Comparison of ENCODE assay signal across 32 mouse cellular contexts in genomic region chr14:57690681-57691080, GRCm38 (mm10). TPM values are rescaled to one million over a fixed set of nuclear protein-coding genes. Genes with fewer than 3 reads are reported as not detected.
DNase-seq lines count a peak whose midpoint lies in the region; ATAC-seq and TF ChIP-seq lines count a peak whose summit lies in the region.
"Had no signal": no experiment of that assay in that cellular context is flagged by ENCODE, and none has a peak within 500 bp of the region (broad histone marks: within the 10 kb centered on the region; RNA-seq: fewer than 3 reads in every experiment).

No protein-coding gene starts in this region.

- H3K27ac ChIP-seq in heart, embryonic 10.5 days: no peak overlapping the region
- peak overlapping the region; percentile 10; the same call in 1 of the 2 replicates for H3K27ac ChIP-seq in liver, embryonic 16.5 days (ENCODE audit: low read length)
- H3K27ac ChIP-seq in MEL (ENCODE audit: control insufficient read depth, low read depth, low read length): no peak overlapping the region
- H3K27ac ChIP-seq: embryonic facial prominence, embryonic 10.5 days; embryonic facial prominence, embryonic 13.5 days; forebrain, embryonic 12.5 days; forebrain, embryonic 15.5 days; heart, adult 2 months; hindbrain, embryonic 10.5 days; hindbrain, embryonic 13.5 days; intestine, embryonic 15.5 days had no signal

- no peak for TF ChIP-seq POLR2A in MEL (IDR thresholded peaks at IDR 0.05; ENCODE audit: control insufficient read depth in 1 of 2, insufficient read depth in 1 of 2, low read depth in 1 of 2, low read length in 2 of 2, poor library complexity in 1 of 2)

- WGBS in heart, embryonic 10.5 days: 89% methylated on average over 8 of the region's 8 CpGs
- WGBS in liver, embryonic 16.5 days (ENCODE audit: insufficient replicate concordance): 43% methylated on average over 8 of the region's 8 CpGs

- H3K27me3 ChIP-seq in heart, embryonic 10.5 days (ENCODE audit: insufficient read depth, poor library complexity, severe bottlenecking): no peaks in the 10 kb centered on the region
- no peaks in the 10 kb centered on the region for H3K27me3 ChIP-seq in liver, embryonic 16.5 days (ENCODE audit: control insufficient read depth, insufficient read depth, low read depth, low read length)
- H3K27me3 ChIP-seq in MEL (ENCODE audit: control insufficient read depth in 1 of 2, insufficient read depth in 2 of 2, low read length in 2 of 2): no peaks in the 10 kb centered on the region
- H3K27me3 ChIP-seq: CH12.LX; embryonic facial prominence, embryonic 13.5 days; forebrain, embryonic 12.5 days; forebrain, embryonic 15.5 days; hindbrain, embryonic 13.5 days; intestine, embryonic 15.5 days had no signal

- TF ChIP-seq RAD21 in MEL (IDR thresholded peaks at IDR 0.05; ENCODE audit: low read depth, low read length): no peak

- TF ChIP-seq EP300 in MEL (IDR thresholded peaks at IDR 0.05; ENCODE audit: low read depth in 1 of 2, low read length in 2 of 2): 0 out of 4 replicates have a peak, but pooled peaks of 1 of the 2 experiments have one; percentile 20

- ATAC-seq in liver, embryonic 16.5 days (ENCODE audit: low read depth): no peak
- ATAC-seq: activated CD4-positive, CD25-positive, alpha-beta regulatory T cell, adult 4 months; forebrain, embryonic 15.5 days; hindbrain, embryonic 16.5 days; intestine, embryonic 15.5 days had no signal

- H3K4me2 ChIP-seq in liver, embryonic 16.5 days (ENCODE audit: low read depth, low read length): no peak overlapping the region
- H3K4me2 ChIP-seq: embryonic facial prominence, embryonic 13.5 days; forebrain, embryonic 12.5 days; forebrain, embryonic 15.5 days; heart, embryonic 11.5 days; hindbrain, embryonic 13.5 days; intestine, embryonic 15.5 days had no signal

- no peaks in the 10 kb centered on the region for H3K9me3 ChIP-seq in heart, embryonic 10.5 days
- no peaks in the 10 kb centered on the region for H3K9me3 ChIP-seq in liver, embryonic 16.5 days (replicated peaks; ENCODE audit: control insufficient read depth, low read length)
- no peaks in the 10 kb centered on the region for H3K9me3 ChIP-seq in MEL (replicated peaks; ENCODE audit: insufficient read depth, low read length)
- H3K9me3 ChIP-seq: embryonic facial prominence, embryonic 10.5 days; embryonic facial prominence, embryonic 13.5 days; forebrain, embryonic 12.5 days; forebrain, embryonic 15.5 days; hindbrain, embryonic 10.5 days; hindbrain, embryonic 13.5 days; intestine, embryonic 15.5 days had no signal

- no peak for TF ChIP-seq CTCF in MEL (IDR thresholded peaks at IDR 0.05 in 2 of 3, conservative IDR thresholded peaks at IDR 0.05 in 1 of 3; ENCODE audit: control insufficient read depth in 1 of 3, insufficient read depth in 1 of 3, low read depth in 2 of 3, low read length in 3 of 3, poor library complexity in 1 of 3, severe bottlenecking in 1 of 3)

- peak; percentile 25 for DNase-seq in heart, embryonic 10.5 days (ENCODE audit: low spot score)
- DNase-seq in heart, postnatal 10 days: no peak
- no peak for DNase-seq in liver
- DNase-seq in MEL (ENCODE audit: low read depth, low spot score): peak; percentile 64
- no peak for DNase-seq in adrenal gland, adult 8-10 months
- no peak for DNase-seq in right cerebral cortex, postnatal 25 days
- DNase-seq: adrenal gland, postnatal 10 days; adrenal gland, postnatal 36 days; B cell, adult 2 months; cerebellum, adult 11-12 months; cerebellum, adult 8-10 months; cerebellum, postnatal 10 days; cerebellum, postnatal 36 days; embryo, embryonic 11 days; gastrocnemius, postnatal 25 days; heart, adult 2 months had no signal

- no peak overlapping the region for H3K9ac ChIP-seq in liver, embryonic 16.5 days (ENCODE audit: low read depth, low read length)
- no peak overlapping the region for H3K9ac ChIP-seq in MEL (ENCODE audit: control insufficient read depth, low read depth, low read length, poor library complexity, severe bottlenecking)
- H3K9ac ChIP-seq: embryonic facial prominence, embryonic 13.5 days; forebrain, embryonic 12.5 days; forebrain, embryonic 15.5 days; hindbrain, embryonic 13.5 days; intestine, embryonic 15.5 days had no signal

- H3K4me3 ChIP-seq in heart, embryonic 10.5 days: no peak overlapping the region
- H3K4me3 ChIP-seq in liver, embryonic 16.5 days (ENCODE audit: low read depth, low read length): no peak overlapping the region
- H3K4me3 ChIP-seq in MEL (ENCODE audit: control insufficient read depth in 1 of 2, insufficient read depth in 1 of 2, low read depth in 2 of 2, low read length in 2 of 2): no peak overlapping the region
- H3K4me3 ChIP-seq: embryonic facial prominence, embryonic 10.5 days; embryonic facial prominence, embryonic 13.5 days; erythroblast, embryonic 14.5 days; forebrain, embryonic 12.5 days; forebrain, embryonic 15.5 days; heart, adult 2 months; hindbrain, embryonic 10.5 days; hindbrain, embryonic 13.5 days; intestine, embryonic 15.5 days had no signal

- peaks cover 63% of the 10 kb centered on the region for H3K36me3 ChIP-seq in heart, embryonic 10.5 days
- H3K36me3 ChIP-seq in liver, embryonic 16.5 days (ENCODE audit: control insufficient read depth, insufficient read depth): peaks cover 21% of the 10 kb centered on the region
- peaks cover 0 to 10% of the 10 kb centered on the region in 2 experiments; a peak in 2 of 4 replicates for H3K36me3 ChIP-seq in MEL (ENCODE audit: control insufficient read depth in 1 of 2, insufficient read depth in 2 of 2, low read length in 2 of 2)

- H3K4me1 ChIP-seq in heart, embryonic 10.5 days: no peaks in the 10 kb centered on the region
- H3K4me1 ChIP-seq in liver, embryonic 16.5 days (ENCODE audit: control insufficient read depth, low read depth, low read length): peaks cover 19% of the 10 kb centered on the region
- peaks cover 2 to 11% of the 10 kb centered on the region in 2 experiments; a peak in 3 of 4 replicates for H3K4me1 ChIP-seq in MEL (ENCODE audit: control insufficient read depth in 1 of 2, insufficient read depth in 2 of 2, low read length in 2 of 2)
- H3K4me1 ChIP-seq: embryonic facial prominence, embryonic 10.5 days; embryonic facial prominence, embryonic 13.5 days; forebrain, embryonic 12.5 days; forebrain, embryonic 15.5 days; hindbrain, embryonic 10.5 days; hindbrain, embryonic 13.5 days; intestine, embryonic 15.5 days had no signal

- no peaks in the 10 kb centered on the region for H3K79me2 ChIP-seq in MEL (ENCODE audit: control insufficient read depth, insufficient read depth, low read length, poor library complexity)

- intact Hi-C loops in heart, postnatal 10 days (cut with DNase I): no loop called here

TF ChIP-seq in MEL, 35 proteins besides CTCF, POLR2A, EP300 and RAD21:
- peak; percentile 75 for TF ChIP-seq USF1 (IDR thresholded peaks at IDR 0.05; ENCODE audit: low read depth, low read length)
- TF ChIP-seq MAX (IDR thresholded peaks at IDR 0.05; ENCODE audit: low read length): peak; percentile 65; the same call in 1 of the 2 replicates
- peak; percentile 59 for TF ChIP-seq GATA1 (IDR thresholded peaks at IDR 0.05; ENCODE audit: low read depth, low read length)
- TF ChIP-seq ETS1 (IDR thresholded peaks at IDR 0.05; ENCODE audit: low read depth, low read length): peak; percentile 81
- no peak for TF ChIP-seq CHD2 (IDR thresholded peaks at IDR 0.05; ENCODE audit: low read length)
- TF ChIP-seq MYC (IDR thresholded peaks at IDR 0.05; ENCODE audit: low read depth, low read length): 0 out of 2 replicates have a peak, but pooled peaks have one; percentile 39
- no peak for TF ChIP-seq KAT2A (conservative IDR thresholded peaks at IDR 0.05; ENCODE audit: low read depth, low read length)
- peak; percentile 38; the same call in 1 of the 2 replicates for TF ChIP-seq MXI1 (IDR thresholded peaks at IDR 0.05; ENCODE audit: low read depth, low read length)
- no peak for TF ChIP-seq ZNF384 (IDR thresholded peaks at IDR 0.05; ENCODE audit: low read depth, low read length)
- TF ChIP-seq SIN3A (IDR thresholded peaks at IDR 0.05; ENCODE audit: low read length): 0 out of 2 replicates have a peak, but pooled peaks have one; percentile 25
- TF ChIP-seq BHLHE40 (IDR thresholded peaks at IDR 0.05; ENCODE audit: borderline replicate concordance, low read depth, low read length): no peak; the same call in 1 of the 2 replicates
- TF ChIP-seq ZMIZ1 (IDR thresholded peaks at IDR 0.05; ENCODE audit: low read depth, low read length): no peak
TF ChIP-seq in MEL: peak in this region for 7.

RNA-seq across cellular contexts. Expression of gene Xpo4, which starts 25.5 kb away (rescaled TPM):
- polyA plus RNA-seq in heart, embryonic 10.5 days (2016; fragmentation: Nextera tagmentation; extraction: Ambion mirVana): 23.5 and 24.9 TPM in 2 replicates
- 10 to 100 TPM; 16.6 to 19.1 TPM for total RNA-seq in heart, postnatal 10 days (2021)
- polyA plus RNA-seq in liver, embryonic 16.5 days (2015; fragmentation: Nextera tagmentation; extraction: Ambion mirVana): 9.7 and 10.9 TPM in 2 replicates
- total RNA-seq in MEL (2012; rRNA removed): 45.6 and 46.5 TPM in 2 replicates
- 10 to 100 TPM in 1 of 2 experiments, not detected in 1; 32.3 TPM for polyA plus RNA-seq in MEL (2012; ENCODE audit: insufficient read depth in 1 of 2, insufficient read length in 2 of 2, low read depth in 1 of 2, low replicate concordance in 2 of 2, missing spikeins in 1 of 2)
- 10 to 100 TPM; 35.7 to 45.2 (median 38.1) TPM for total RNA-seq in adrenal gland, adult 8-10 months (2022)

RNA-seq across cellular contexts. Expression of gene Gm49361, which starts 55.2 kb away (rescaled TPM):
- not detected in 2 replicates for polyA plus RNA-seq in heart, embryonic 10.5 days (2016; fragmentation: Nextera tagmentation; extraction: Ambion mirVana)
- 1 to 10 TPM; 1.5 to 1.6 TPM for total RNA-seq in heart, postnatal 10 days (2021)
- not detected in 2 replicates for polyA plus RNA-seq in liver, embryonic 16.5 days (2015; fragmentation: Nextera tagmentation; extraction: Ambion mirVana)
- not detected in 2 replicates for total RNA-seq in MEL (2012; rRNA removed)
- polyA plus RNA-seq in MEL (2012; ENCODE audit: insufficient read depth in 1 of 2, insufficient read length in 2 of 2, low read depth in 1 of 2, low replicate concordance in 2 of 2, missing spikeins in 1 of 2): not detected
- 1 to 10 TPM in 3 of 4 experiments, not detected in 1; 2.4 to 5.0 (median 2.6) TPM for total RNA-seq in adrenal gland, adult 8-10 months (2022)
- total RNA-seq: CH12.LX had no signal
- polyA plus RNA-seq: activated CD4-positive, CD25-positive, alpha-beta regulatory T cell, adult 4 months; cortical plate, adult 2 months; embryonic facial prominence, embryonic 10.5 days; embryonic facial prominence, embryonic 13.5 days; forebrain, embryonic 12.5 days; forebrain, embryonic 15.5 days; gonadal fat pad, adult 2 months; heart, adult 2 months; heart, embryonic 11.5 days; heart, embryonic 14.5 days; hindbrain, embryonic 10.5 days; hindbrain, embryonic 13.5 days; hindbrain, embryonic 16.5 days had no signal

Comparison
In these comparisons a context has a peak if more than half of its experiments do, and no peak if none do; other contexts are left out.
1. DNase-seq: peak in heart, embryonic 10.5 days (single experiment) and MEL (single experiment); none in heart, postnatal 10 days (0 of 2), liver (single experiment), adrenal gland, adult 8-10 months (single experiment) and right cerebral cortex, postnatal 25 days (single experiment).